Mouse (Mus musculus): Measurements from ENCODE around the gene Mapkapk5. TPM values are rescaled to one million over a fixed set of nuclear protein-coding genes. Genes with fewer than 3 reads are reported as not detected.

The Mapkapk5 gene
- total RNA-seq (2012; rRNA removed) = 94.3 and 111 TPM in 2 replicates

DNA sequence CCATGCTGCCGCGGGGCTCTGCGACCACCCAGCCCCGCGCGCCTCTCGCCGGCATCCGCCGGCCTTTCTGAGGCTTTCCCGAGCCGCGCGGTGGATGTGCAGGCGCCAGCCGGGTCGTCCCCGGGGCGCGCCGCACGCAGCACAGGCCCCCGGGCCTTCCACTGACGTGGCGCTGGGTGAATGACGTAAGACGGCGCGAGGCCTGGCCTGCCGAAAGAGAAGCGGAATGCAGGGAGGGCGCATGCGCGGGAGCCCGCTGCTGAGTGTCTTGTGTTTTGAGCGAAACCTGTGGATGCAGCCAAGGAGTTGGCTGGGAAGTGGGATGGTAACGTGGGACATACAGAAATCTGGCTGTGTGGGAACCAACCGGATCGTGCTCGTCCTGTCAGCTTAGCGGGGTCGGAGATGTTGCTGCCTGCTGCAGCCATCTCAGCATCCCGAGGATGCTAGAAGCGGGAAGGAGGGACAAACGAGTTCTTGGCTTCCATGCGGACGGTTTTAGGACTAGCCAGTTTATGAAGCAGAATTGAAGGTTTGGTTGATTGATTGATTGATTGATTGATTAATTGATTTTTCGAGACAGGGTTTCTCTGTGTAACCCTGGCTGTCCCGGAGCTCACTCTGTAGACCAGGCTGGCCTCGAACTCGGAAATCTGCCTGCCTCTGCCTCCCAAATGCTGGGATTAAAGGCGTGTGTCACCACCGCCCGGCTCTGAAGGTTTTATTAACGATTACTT lies at the start of gene Mapkapk5:
TSS of gene Mapkapk5 (minus strand) at position 113 of the 737 bp plus-strand sequence.
- no peak for TF ChIP-seq ZNF384 (IDR thresholded peaks at IDR 0.05; ENCODE audit: low read depth, low read length)
- TF ChIP-seq MAFK (IDR thresholded peaks at IDR 0.05; ENCODE audit: insufficient read depth, low read depth, low read length) = no peak
- peak; percentile 89 for TF ChIP-seq HCFC1 (IDR thresholded peaks at IDR 0.05; ENCODE audit: borderline replicate concordance, insufficient read depth, low read length)
- no peak for TF ChIP-seq ZC3H11A (IDR thresholded peaks at IDR 0.05; ENCODE audit: borderline replicate concordance, low read depth, low read length)
- TF ChIP-seq CHD2 (IDR thresholded peaks at IDR 0.05; ENCODE audit: low read depth, low read length) = no peak
- Histone ChIP-seq H3K4me1 (ENCODE audit: control insufficient read depth in 2 of 2, insufficient read depth in 2 of 2, low read length in 2 of 2, poor library complexity in 1 of 2) (peaks cover 0 to 5% of the 10 kb centered on the region in 2 experiments; a peak in 2 of 4 replicates), H3K9ac (ENCODE audit: insufficient read depth, low read depth, low read length, poor library complexity, severe bottlenecking) (peak within 1 kb of the TSS; percentile 94), H3K27ac (ENCODE audit: insufficient read depth, low read depth, low read length, poor library complexity, severe bottlenecking) (peak within 1 kb of the TSS; percentile 66), H3K4me3 (ENCODE audit: insufficient read depth in 1 of 2, low read depth in 1 of 2, low read length in 2 of 2, poor library complexity in 1 of 2, severe bottlenecking in 1 of 2) (peak within 1 kb of the TSS; percentile 85 to 88), H3K9me3 (ENCODE audit: control insufficient read depth, insufficient read depth, low read depth, low read length) (no peaks in the 10 kb centered on the region), H3K36me3 (ENCODE audit: control insufficient read depth, insufficient read depth, low read length, poor library complexity, severe bottlenecking) (no peaks in the 10 kb centered on the region)
- DNase-seq (ENCODE audit: low read depth, low spot score) = peak; percentile 95
- in situ Hi-C loops (cut with MboI; ENCODE audit: low sequenced_read_pairs in 2 of 2, unreplicated experiment in 2 of 2) = no loop called here

DNA sequence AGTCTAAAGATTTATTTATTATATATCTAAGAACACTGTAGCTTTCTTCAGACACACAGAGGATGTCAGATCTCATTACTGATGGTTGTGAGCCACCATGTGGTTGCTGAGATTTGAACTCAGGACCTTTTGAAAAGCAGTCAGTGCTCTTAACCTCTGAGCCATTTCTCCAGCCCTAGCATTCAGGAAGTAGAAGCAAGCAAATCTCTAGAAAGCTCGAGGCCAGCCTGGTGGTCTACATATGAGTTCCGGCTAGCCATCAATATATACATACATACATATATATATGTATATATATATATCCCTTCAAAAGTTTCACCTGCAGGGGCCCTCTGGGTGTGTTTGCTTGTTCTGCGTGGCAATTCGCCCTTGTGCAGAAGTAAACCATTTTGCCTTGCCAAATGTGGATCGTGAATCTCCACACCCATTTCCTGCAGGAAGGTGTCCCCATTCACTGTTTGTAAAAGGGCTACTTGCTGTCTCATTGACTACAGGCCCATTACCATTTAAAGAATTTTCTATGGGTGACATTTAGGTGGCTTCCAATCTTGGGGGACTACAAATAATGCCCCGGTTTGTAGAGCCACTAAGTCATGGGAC lies 49.1 kb upstream of the Mapkapk5 start:
- H3K27ac ChIP-seq (ENCODE audit: insufficient read depth, low read depth, low read length, poor library complexity, severe bottlenecking) = no peak overlapping the region
- no peak overlapping the region for H3K4me3 ChIP-seq (ENCODE audit: insufficient read depth in 1 of 2, low read depth in 1 of 2, low read length in 2 of 2, poor library complexity in 1 of 2, severe bottlenecking in 1 of 2)
- DNase-seq (ENCODE audit: low read depth, low spot score) = no peak
- H3K4me1 ChIP-seq (ENCODE audit: control insufficient read depth in 2 of 2, insufficient read depth in 2 of 2, low read length in 2 of 2, poor library complexity in 1 of 2) = peaks cover 2 to 21% of the 10 kb centered on the region in 2 experiments; a peak in 2 of 4 replicates
- no peaks in the 10 kb centered on the region for H3K9me3 ChIP-seq (ENCODE audit: control insufficient read depth, insufficient read depth, low read depth, low read length)
- in situ Hi-C loops (cut with MboI; ENCODE audit: low sequenced_read_pairs in 2 of 2, unreplicated experiment in 2 of 2) = no loop called here
- no peak overlapping the region for H3K9ac ChIP-seq (ENCODE audit: insufficient read depth, low read depth, low read length, poor library complexity, severe bottlenecking)
- TF ChIP-seq CHD2 (IDR thresholded peaks at IDR 0.05; ENCODE audit: low read depth, low read length) = no peak
- no peak for TF ChIP-seq HCFC1 (IDR thresholded peaks at IDR 0.05; ENCODE audit: borderline replicate concordance, insufficient read depth, low read length)
- TF ChIP-seq ZC3H11A (IDR thresholded peaks at IDR 0.05; ENCODE audit: borderline replicate concordance, low read depth, low read length) = no peak
- no peak for TF ChIP-seq MAFK (IDR thresholded peaks at IDR 0.05; ENCODE audit: insufficient read depth, low read depth, low read length)
- no peak for TF ChIP-seq ZNF384 (IDR thresholded peaks at IDR 0.05; ENCODE audit: low read depth, low read length)
- H3K36me3 ChIP-seq (ENCODE audit: control insufficient read depth, insufficient read depth, low read length, poor library complexity, severe bottlenecking) = peaks cover 2% of the 10 kb centered on the region; the same call in 1 of the 2 replicates

DNA sequence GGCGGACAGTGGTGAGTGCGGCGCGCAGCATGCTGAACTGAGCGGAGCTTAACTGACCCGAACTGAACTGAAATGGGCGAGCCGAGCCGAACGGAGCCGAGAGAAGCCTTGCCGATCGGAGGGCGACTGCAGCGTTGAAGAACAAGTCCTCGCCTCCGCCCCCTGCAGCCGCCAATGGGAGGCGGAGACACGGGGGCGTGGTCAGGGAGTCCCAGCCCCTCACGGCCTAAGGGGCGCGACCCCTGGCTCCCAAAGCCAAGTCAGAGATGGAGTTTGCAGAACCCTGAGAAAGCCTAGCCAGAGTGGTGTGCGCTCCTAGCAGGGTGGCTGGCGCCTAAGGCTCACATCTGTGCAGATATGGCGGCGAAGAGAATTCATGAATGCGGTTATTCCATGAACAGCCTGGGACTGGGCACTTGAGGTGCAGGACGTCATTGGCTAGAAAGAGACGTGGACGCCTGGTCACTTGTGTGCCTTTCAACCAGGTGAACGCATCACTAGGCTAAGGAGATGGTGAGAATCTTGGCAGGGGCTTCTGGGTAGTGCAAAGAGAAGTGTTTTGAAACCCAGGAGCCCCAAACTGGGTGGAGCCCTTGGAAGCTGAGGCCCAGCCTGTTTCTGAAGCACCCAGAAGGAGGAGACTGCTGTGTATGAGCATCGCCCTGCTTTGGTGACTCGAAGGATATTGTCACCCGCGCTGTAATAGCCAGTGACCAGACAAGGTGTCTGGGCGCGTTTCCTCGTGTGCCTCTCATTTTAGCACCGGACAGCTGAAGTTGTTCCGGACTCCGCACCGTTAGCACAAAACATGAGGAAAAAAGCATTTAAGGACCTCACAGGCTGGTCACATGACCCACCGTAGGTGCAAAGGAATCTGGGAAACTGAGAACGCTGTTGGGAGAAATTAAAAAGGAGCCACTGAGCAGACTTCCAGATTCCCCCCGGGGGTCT lies 48.0 kb upstream of the Mapkapk5 start, which contains the start of gene Aldh2:
TSS of gene Aldh2 (minus strand) at position 374 of the 951 bp plus-strand sequence.
- peak; percentile 88 for DNase-seq (ENCODE audit: low read depth, low spot score)
- peak within 1 kb of the TSS; percentile 73 to 78 for H3K4me3 ChIP-seq (ENCODE audit: insufficient read depth in 1 of 2, low read depth in 1 of 2, low read length in 2 of 2, poor library complexity in 1 of 2, severe bottlenecking in 1 of 2)
- in situ Hi-C loops (cut with MboI; ENCODE audit: low sequenced_read_pairs in 2 of 2, unreplicated experiment in 2 of 2) = no loop called here
- peak within 1 kb of the TSS; percentile 85 for H3K9ac ChIP-seq (ENCODE audit: insufficient read depth, low read depth, low read length, poor library complexity, severe bottlenecking)
- peaks cover 2 to 13% of the 10 kb centered on the region in 2 experiments; a peak in 2 of 4 replicates for H3K4me1 ChIP-seq (ENCODE audit: control insufficient read depth in 2 of 2, insufficient read depth in 2 of 2, low read length in 2 of 2, poor library complexity in 1 of 2)
- H3K36me3 ChIP-seq (ENCODE audit: control insufficient read depth, insufficient read depth, low read length, poor library complexity, severe bottlenecking) = peaks cover 2% of the 10 kb centered on the region; the same call in 1 of the 2 replicates
- peak within 1 kb of the TSS; percentile 48; the same call in 1 of the 2 replicates for H3K27ac ChIP-seq (ENCODE audit: insufficient read depth, low read depth, low read length, poor library complexity, severe bottlenecking)
- no peaks in the 10 kb centered on the region for H3K9me3 ChIP-seq (ENCODE audit: control insufficient read depth, insufficient read depth, low read depth, low read length)
- no peak for TF ChIP-seq ZC3H11A (IDR thresholded peaks at IDR 0.05; ENCODE audit: borderline replicate concordance, low read depth, low read length)
- TF ChIP-seq MAFK (IDR thresholded peaks at IDR 0.05; ENCODE audit: insufficient read depth, low read depth, low read length) = no peak
- no peak for TF ChIP-seq HCFC1 (IDR thresholded peaks at IDR 0.05; ENCODE audit: borderline replicate concordance, insufficient read depth, low read length)
- TF ChIP-seq CHD2 (IDR thresholded peaks at IDR 0.05; ENCODE audit: low read depth, low read length) = no peak
- no peak for TF ChIP-seq ZNF384 (IDR thresholded peaks at IDR 0.05; ENCODE audit: low read depth, low read length)

Measured in ES-E14 (cell line).